Mouse (Mus musculus): ENCODE measurements around the gene Tmem17.
A peak's percentile ranks its signal among the peaks of the same experiment; 100 is the strongest.

Tmem17 gene

GRCm38 (mm10) chr11:22512038-22513001 lies at the start of gene Tmem17:
Gene Tmem17 (plus strand): TSS chr11:22512088.
- DNase-seq, result peak; percentile 91

- DNase-seq, result no peak
Measured at GRCm38 (mm10) chr11:22479836-22480619, 31.9 kb upstream of the Tmem17 start.

DNA sequence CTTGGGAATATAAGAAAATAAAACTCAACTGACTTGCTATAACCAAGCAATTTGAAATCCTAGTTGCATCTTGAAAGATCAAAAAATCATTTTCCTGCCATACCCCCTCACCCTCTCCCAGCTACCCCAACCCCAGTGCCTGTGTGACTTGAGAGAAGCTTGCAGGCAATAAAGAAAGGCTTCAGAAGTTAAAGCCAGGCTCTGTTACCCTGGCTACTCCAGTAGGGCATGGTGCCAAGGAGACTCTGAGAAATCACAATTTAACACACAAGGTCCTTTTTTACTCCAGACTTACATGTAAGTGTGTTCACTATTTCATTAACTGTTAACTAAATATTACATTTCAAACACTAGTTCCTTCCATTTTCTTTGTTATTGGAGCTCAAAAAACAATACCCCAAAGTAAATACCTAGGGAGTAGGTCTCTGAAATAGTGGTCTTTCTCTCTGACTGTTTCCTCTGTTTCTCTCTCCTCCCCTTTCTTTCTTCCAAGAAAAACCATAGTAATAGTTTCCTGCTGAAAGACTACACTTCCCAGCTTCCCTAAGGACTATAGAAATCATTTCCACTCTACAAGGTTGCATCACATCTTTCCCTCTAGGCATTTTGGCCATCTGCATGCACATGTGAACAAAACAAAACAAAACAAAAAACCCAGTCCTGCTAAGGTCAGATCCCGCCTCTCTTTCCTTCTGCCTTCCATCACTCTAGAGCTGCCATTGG lies 30.1 kb upstream of the Tmem17 start:
- DNase-seq, result no peak

- no peak for DNase-seq
Measured at GRCm38 (mm10) chr11:22482362-22482760, 29.5 kb upstream of the Tmem17 start.

DNA sequence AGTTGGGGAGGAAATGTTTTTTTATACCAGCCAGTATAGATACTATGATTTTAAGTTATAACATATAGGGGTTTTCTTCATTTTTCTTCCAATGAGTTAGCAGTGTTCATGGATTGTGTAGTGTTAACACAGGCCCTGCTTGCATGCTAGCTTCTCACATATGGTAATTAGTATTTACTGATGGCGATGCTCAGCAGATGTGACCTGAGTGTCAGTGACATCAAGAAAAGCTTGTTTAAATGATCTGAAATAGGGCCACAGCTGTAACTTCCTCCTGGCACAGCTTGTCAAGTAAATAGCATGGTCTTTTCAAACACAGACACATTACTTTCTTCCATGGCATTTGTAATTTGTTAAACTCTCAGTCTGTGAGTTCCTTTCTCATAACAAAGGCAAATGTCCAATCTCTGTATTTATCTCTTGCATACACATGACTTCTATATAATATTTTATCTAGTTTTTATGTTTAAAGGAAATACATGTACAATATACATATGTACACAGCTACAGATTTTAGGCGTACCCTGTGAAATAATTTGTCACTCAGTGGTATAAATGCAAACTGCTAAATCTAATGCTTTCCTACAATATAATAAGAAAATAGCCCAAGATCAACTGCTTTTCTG lies 18.1 kb upstream of the Tmem17 start:
- no peak for DNase-seq

- no peak for DNase-seq
Measured at GRCm38 (mm10) chr11:22494941-22495340, 16.9 kb upstream of the Tmem17 start.

DNA sequence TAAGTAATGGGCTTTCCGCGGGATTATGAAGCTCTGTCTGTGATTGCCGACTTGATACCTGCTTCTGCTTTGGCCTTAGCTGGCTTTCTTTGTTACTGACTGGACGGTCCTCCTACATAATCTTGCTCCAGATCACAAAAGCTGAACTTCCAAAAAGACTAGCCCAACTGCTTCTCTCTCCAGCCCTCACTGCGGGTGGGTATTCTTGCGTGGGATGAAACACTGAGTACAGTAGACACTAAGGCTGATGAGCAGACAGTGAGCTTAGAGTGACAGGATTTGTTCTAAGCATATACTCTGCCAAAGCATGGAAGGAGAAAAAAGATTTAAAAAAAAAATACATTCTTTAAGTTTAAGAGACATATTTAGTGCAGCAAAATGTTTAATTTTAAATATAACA lies 12.5 kb upstream of the Tmem17 start:
- no peak for DNase-seq

DNA sequence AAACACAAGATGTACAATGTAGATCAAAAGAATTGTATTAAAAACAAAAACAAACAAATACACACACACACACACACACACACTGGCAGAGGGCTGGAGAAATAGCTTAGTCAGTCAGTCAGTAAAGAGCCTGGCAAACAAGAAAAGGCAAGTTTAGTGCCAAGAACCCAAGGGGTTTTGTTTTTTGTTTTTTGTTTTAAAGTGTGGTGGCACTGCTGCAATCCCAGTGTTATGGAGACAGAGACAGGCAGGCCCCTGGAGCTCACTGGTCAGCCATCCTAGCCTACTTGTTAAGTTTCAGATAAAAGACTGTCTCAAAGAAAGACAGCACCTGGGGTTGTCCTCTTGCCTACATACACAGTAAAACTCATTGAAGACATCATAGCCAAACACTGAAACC lies 12.0 kb upstream of the Tmem17 start:
- no peak for DNase-seq

- no peak for DNase-seq
Measured at GRCm38 (mm10) chr11:22500771-22501566, 10.9 kb upstream of the Tmem17 start.

DNA sequence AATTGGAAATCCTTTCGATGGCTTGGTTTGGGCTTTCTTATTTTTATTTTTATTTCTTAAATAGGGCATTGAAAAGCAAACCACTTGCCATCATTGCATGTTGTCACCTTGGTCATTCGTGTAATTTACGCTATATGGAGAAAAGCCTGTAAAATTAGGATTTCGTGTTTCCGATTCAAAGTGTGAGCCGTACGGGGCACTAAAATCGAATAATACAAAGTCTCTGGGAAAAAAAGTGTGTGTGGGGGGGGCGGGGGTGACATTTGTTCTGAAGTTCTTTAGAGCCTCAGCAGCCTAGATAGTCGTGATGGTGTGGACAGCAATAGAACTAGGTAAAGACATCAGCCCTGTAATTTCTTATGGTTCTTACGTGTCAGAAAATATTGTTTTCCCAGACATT lies 1.2 kb downstream of the Tmem17 start:
- DNase-seq, result no peak

GRCm38 (mm10) chr11:22515061-22515460 lies 3.2 kb downstream of the Tmem17 start:
- DNase-seq, result no peak

DNA sequence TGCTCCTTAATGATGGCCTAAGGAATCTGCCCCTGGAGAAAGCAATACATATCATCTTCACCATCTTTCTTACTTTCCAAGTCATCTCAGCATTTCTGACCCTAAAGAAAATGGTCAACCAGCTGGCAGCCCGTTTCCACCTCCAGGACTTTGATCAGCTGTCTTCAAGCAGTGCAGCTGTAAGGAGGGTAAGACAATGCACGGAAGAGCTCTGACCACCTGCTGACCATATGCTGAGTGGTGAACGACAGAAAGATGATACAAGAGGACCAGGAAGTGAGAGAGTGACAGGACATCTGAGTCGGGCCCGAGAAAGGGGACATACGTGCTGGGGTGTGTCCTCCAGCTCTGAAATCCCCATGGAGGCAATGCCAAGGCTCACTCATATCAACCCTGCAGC lies 6.6 kb downstream of the Tmem17 start:
- DNase-seq, result no peak

GRCm38 (mm10) chr11:22520251-22520650 lies 8.4 kb downstream of the Tmem17 start:
- no peak for DNase-seq

DNA sequence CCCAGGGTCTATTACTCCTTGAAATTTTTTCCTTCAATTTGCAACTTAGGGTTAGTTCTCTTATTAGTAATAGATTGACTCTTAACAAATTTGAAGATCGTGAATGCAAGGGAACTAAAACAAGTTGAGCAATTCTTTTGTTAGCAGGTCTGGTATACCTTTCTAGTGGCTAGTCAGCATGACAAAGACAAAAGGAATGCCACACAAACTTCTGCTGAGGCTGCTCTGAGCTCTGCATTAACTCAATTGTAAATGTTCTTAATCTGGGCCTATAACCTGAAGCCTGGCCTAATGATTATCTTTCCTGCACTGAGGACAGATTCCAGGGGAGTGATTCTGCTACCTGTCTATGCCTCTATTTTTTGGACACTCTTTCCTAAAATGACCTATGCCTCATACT lies 12.7 kb downstream of the Tmem17 start:
- no peak for DNase-seq

GRCm38 (mm10) chr11:22540600-22540999 lies 28.7 kb downstream of the Tmem17 start:
- no peak for DNase-seq

DNA sequence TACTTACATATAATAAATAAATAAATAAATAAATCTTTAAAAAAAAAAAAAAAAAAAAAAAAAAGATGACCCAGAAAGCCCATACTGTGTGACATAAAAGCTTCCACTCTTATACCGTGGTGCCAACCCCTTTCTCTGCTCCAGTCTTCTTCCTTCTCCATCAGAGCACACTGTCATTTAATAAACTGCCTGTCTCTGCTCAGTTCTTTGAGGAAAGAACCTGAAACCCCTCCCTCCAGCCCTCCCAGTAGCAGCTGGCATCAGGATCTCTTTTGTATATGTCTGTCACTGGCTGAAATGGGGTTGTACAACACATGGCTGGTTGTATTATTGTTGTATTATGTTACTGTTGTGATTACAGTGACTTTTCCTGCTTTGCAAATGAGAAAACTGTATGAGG lies 48.2 kb downstream of the Tmem17 start:
- DNase-seq, result no peak

GRCm38 (mm10) chr11:22560503-22561328 lies 48.8 kb downstream of the Tmem17 start:
- peak; percentile 32 for DNase-seq

DNA sequence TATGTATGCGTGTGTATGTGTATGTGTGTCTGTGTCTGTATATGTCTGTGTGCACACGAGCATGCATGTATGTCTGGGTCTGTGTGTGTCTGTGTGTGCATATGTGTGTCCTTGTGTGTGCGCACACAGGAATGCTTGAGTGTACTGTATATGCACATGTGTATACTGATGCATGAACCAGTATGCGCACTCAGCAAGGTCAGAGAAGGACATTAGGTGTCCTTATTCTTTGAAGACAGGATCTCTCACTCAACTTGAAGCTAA lies 49.4 kb downstream of the Tmem17 start:
- no peak for DNase-seq

DNA sequence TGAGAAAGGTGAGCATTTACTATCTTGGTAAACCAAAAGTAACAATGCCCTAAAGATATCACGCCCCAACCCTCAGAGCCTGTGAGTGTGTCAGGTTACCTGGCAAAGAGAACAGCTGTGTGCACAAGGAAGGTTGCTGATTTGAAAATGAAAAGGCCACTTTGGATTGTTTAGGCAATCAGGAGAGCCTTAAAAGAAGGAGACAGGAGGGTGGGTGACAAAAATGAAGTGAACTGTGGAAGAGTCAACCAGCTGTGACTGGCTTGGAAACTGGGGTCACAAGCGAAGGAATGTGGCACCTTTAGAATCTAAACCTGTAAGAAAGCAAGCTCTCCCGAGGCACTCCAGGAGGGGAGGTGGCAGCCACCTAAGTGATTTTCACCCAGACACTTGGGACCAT lies 51.8 kb downstream of the Tmem17 start:
- DNase-seq, result no peak

GRCm38 (mm10) chr11:22564676-22565075 lies 52.8 kb downstream of the Tmem17 start:
- no peak for DNase-seq
